Mouse (Mus musculus): ENCODE results near the gene Nup188.
A peak's percentile ranks its signal among the peaks of the same experiment; 100 is the strongest.

Gene Nup188

DNA sequence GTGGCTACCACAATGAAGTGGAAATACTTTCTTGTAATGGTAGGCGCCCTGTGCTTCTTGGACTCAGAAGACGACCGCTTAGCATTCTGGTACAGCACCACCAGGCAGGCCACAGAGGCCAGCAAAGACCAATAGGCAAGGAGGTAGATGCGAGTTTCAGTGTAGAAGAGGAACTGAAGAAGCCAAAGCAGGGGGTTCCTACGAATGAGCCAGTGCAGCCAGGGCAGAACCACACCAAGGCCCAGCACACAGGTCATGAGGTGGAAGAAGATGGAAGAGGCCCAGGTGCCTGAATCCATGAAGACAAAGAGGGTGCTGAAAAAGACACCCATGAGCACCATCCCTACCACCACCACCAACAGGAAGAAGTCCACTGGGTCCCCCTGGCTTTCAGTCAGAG, 1.2 kb upstream of the Nup188 start:
- DNase-seq (ENCODE audit: low read depth, low spot score) = no peak

DNA sequence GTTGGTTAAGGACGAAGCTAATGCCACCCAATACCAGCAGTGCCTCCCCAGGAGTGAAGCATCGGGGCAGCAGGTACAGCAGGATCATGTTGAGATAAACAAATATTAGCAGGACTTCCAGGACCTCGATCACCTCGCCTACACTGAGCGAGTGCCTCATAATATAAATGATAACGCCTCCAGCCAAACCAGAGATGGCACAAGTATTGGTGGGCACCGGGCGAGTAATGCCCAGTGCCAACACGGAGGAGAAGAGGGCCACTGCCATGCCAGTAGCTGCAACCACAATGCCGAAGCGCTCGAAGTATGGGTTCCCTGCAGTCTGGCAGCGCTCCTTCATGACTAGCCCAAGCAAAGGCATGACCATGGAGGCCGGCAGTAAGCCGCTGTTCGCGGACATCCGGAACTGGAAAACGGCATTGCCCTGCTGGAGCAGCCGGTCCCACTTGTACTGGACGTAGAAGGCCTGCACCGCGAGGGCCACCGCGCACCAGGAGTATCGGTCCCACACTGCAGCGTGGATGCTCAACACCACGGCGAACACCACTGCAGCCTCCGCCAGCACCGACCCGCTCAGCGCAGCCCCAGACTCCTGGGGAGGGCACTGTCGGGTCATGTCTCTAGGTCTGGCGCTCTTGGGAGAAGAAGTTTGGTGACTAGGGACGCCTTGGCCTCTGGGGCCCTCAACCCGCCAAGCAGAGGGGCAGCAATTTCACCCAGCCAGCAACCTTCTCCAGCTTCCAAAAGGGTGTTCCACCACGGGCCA, 598 bp upstream of the Nup188 start:
- no peak for DNase-seq (ENCODE audit: low read depth, low spot score)

DNA sequence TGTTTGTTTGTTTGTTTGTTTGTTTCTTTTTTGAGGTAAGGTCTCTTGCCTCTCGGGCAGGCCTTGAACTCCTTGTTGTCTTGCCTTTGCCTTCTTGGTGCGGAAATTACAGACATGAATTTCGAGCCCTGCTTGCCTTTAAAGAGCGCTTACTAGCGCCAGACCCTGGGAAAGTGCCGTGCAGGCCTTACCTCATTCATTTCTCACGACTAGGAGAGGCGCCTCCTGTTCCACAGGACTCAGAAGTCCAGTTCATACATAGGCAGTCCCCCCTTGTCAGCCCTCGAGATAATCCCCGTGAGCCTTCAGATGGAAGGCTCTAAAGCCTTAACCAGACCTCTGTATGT, 803 bp downstream of the Nup188 start:
- DNase-seq (ENCODE audit: low read depth, low spot score) = peak; percentile 32

DNA sequence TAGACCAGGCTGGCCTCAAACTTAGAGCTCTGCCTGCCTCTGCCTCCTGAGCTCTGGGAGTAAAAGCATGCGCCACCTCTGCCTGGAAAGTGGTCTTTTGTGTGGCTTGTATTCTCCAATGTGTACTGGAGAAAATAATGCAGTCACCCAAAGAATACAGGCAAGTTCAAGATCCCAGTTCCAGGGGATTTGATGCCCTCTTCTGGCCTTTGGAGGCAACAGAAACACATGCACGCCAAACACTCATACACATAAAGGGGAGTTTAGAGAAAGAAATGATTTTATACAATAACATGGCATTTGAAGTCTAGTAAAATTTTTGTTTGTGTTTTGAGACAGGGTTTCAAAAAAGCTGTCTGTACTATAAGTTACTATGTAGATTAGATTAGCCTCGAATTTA, 13.3 kb downstream of the Nup188 start:
- no peak for DNase-seq (ENCODE audit: low read depth, low spot score)

DNA sequence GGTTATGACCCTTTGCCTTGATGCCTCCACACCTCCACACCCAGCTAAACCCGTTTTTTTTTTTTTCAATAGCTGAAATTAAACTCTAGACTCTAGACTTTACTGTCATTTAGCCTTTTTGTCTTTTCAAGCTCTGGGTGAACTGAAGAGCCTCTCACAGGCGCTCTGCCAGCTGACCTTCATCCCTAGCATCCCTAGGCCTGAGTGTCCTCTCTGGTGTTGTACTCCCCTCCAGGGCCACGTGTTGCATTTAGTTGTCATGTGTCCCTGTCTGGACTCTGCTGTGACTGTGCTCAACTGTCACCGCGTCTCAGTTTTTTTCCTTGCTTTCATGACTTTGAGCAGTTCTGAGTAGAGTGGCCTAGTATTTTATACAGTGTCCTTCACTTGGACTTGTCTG, 13.8 kb downstream of the Nup188 start:
- no peak for DNase-seq (ENCODE audit: low read depth, low spot score)

DNA sequence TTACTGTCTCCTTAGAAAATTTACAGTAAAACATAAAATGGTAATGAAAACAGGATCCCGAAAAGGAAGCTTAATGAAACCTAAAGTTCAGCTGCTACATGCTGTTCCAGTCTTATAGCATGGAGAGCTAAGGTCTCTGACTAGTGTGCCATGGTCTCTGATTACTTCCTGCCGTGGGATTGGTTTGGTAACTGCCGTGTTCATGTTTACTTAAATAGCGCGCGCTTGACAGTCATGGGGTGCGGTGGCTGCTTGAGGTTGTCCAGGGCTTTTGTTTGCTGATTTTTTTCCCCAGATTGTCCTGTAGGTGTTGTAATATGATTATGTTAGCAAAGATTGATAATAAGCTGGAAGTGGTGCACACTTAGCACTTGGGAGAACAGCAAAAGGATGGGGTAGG, 19.9 kb downstream of the Nup188 start:
- no peak for DNase-seq (ENCODE audit: low read depth, low spot score)

DNA sequence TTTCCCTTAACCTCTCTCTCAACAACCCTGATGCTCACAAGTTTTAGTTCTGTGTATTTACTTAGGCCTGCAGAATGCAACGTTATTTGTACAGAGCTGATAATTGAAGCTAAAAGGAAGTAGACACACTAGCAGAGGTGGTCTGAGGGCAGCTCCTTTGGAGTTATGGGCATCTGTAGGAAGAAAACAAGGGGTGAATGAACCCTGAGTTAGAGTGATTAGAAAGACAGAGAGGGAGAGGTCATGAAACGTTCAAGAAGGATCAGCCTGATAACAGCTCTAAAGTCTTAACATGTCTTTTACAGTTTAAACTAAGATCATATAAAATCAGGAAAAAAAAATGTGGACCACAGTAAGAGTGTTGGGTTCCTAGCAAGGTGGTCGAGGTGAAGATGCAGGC, 23.2 kb downstream of the Nup188 start:
- no peak for DNase-seq (ENCODE audit: low read depth, low spot score)

DNA sequence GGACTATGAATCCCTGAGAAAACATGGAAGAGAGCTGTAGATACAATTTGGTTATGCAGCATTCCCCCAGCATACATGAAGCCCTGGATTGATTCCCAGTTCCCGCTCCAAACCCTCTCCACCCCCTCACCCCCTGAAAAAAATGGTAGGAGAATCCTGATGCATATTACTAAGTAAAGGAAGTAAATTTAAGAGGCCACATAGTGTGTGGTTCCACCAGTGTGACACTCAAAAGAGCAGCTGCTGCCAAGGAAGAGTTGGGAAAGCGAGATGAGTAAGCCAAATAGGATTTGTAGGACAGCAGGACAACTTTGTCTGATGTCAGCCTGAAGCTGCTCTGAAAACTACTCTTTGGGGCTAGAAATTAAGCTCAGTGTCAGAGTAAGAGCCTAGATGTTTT, 25.3 kb downstream of the Nup188 start:
- DNase-seq (ENCODE audit: low read depth, low spot score) = no peak

DNA sequence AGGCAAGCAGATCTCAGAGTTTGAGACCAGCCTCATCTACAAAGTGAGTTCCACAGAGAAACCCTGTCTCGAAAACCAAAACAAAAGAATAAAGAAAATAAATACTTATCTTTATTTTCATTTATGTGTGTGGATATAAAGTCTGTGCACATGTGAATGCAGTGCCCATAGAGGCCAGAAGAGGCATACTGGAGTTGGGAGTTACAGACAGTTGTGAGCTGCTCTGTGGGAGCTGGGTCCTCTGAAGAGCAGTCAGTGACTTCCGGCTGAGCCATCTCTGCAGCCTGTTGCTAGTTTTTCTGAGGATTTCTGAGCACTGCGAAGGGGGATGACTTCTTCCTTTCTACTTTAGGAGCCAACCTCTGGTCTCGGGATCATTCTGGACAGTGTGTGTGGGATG, 29.9 kb downstream of the Nup188 start:
- DNase-seq (ENCODE audit: low read depth, low spot score) = peak; percentile 4

DNA sequence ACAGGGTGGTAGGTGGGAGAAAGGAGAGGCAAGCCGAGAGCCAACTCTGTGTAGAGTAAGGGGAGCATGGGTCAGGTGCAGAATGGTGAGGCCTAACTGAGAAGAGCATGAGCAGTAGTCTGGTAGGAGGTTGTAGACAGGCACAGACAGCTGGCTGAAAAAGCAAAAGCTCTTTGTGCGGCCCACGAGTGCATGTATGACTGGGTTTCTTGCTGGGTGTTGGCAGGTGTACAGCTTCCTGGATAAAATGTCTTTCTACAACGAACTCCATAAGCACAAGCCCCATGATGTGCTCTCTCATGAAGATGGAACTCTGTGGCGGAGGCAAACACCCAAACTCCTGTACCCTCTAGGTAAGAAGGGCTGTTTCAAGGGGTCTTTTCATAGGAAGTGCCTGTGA, 30.8 kb downstream of the Nup188 start:
- DNase-seq (ENCODE audit: low read depth, low spot score) = no peak

DNA sequence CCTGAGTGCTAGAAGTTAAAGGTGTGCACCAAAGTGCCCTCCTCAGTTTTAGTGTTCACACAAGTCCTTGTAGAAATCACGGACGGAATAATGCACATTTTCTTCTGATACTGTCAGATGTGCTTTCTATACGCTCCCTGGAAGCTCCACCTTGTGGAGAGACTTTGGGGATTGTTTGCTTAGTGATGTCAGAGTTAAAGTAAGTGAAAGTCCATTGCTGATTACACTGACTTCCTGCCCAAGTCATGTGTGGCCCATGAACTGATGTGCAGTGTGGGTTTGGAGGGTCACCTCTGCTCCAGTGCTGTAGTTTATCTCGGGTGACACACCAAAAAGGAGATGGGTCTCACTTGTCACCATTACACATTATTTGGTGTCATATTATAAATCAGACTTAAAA, 33.1 kb downstream of the Nup188 start:
- DNase-seq (ENCODE audit: low read depth, low spot score) = no peak

DNA sequence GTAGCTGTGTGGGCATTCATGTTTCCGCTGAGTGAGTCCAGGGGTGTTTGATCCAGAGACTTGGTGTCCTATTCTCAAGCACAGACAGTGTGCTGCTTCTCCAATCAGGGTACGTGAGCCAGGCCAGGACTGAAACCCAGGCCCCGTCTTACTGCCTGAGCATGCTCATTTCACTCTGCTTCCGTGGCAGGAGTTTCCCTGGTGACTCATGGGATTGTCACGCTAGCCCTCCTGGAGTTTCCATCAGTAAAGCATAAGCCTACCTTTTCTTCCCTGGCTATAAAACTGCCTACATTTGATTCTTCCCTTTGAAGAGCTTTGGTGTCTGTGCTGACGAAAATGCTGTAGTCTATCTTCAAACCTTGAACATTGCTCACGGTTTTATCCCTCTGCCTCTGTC, 36.9 kb downstream of the Nup188 start:
- DNase-seq (ENCODE audit: low read depth, low spot score) = no peak

DNA sequence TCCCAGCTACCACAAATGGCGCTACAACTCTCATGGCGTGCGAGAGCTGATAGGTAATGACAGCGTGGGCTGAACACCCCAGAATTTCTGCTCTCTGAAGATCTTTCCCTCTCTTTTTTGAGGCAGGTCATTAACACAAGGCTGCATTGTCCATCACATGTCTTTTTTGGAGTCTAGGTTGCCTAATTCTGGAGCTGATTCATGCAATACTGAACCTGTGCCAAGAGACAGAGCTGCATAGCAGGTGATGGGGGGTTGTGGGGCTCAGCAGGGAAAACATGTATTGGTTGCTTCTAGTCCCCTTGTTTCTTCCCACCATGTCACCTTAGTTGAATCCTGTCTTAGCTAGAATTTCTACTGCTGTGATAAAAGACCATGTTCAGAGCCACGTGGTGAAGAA, 39.1 kb downstream of the Nup188 start:
- DNase-seq (ENCODE audit: low read depth, low spot score) = no peak

DNA sequence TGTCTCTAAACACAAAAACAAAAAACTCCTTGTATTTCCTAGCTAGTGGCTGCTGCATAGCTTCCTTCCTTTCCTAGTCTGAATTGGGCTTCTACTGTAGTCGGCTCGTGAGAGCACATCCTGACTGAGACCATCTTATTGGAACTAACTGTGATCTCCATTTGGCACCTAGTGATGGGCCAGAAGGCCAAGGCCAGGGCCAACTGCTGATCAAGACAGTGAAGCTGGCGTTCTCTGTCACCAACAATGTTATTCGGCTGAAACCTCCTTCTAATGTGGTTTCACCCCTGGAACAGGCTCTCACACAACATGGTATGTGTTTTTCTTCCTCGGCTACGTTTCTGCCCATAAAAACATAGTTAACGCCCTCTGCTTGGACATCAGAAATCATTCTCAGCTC, 41.1 kb downstream of the Nup188 start:
- no peak for DNase-seq (ENCODE audit: low read depth, low spot score)

DNA sequence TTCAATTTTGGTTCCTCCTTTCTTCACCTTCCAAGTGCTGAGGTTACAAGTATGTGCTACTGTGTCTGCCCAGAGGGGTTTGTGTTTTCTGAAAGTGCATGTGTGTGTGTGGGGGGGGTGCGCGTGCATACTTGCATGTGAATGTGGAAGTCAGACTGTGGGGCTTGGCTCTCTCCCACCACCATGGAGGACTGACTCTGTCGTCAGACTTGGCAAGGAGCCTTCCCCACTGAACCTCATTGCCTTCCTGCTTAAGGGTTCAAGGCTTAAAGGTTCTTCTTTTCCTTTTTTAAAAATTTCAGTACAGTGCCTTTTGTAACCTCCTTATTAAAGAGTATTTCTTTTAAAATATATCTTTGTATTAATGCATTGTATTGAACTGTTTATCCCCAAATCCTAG, 42.6 kb downstream of the Nup188 start:
- no peak for DNase-seq (ENCODE audit: low read depth, low spot score)

DNA sequence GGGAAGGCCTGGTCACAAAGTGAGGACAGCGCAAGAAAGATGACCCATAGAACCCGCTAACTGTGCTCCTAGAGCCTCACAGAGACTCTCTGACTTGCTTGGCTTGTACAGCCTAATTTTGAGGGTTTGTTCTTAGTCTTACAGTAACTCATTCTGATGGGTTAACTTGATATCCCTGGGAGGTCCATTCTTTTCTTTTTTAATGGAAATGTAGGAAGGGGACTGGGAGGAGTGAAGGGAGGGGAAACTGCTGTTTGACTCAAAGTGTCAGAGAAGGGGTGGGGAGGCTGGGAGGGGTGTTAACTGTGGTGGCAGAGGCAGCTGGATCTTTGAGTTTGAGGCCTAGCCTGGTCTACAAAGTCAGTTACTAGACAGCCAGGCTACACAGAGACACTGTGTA, 49.1 kb downstream of the Nup188 start:
- no peak for DNase-seq (ENCODE audit: low read depth, low spot score)

DNA sequence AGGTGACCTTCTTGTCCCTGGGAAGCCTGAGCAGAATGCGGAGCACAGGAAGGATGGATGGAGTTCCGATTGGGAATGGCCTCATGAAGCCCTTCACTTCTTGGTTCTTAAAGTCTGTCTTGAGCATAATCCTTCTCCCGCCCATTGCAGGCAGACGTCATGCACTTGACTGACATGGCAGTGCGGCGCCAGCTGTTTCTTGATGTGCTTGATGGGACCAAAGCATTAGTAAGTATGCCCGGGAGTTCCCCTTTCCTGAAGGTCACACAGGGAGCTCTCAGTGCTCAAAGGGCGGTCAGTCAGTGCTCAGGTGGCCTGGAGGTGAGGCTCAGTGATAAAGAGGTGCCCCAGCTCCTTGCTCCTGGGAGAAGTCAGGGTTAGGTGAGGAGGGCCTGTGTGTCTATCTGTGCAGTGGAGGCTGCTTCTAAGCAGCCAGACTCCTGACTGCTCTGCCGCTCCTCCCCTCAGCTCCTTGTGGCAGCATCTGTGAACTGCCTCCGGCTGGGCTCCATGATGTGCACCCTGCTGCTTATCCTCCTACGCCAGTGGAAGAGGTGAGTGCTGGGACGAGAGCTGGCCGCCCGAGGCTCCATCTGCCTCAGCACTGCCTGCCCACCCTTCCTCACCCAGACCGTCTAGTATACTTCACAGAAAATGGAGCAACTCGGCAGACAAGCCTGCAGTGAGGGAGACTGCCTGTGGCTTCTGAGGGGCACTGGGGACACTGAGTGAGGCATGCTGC, 50.1 kb downstream of the Nup188 start:
- DNase-seq (ENCODE audit: low read depth, low spot score) = no peak

DNA sequence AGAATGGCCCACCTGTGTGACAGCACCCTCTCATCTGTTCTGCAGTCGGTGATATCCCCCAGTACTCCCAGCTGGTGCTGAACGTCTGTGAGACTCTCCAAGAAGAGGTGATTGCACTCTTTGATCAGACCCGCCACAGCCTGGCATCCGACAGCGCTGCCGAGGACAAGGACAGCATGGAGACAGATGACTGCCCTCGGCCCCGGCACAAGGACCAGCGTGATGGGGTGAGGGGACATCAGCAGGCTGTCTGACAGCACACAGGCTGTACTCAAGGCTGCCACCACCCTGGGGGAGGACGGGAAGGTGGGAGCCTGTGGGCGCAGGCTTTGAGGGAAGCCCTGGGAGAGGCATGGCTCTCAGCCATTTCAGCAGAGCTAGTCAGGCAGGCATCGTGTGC, 51.0 kb downstream of the Nup188 start:
- no peak for DNase-seq (ENCODE audit: low read depth, low spot score)

DNA sequence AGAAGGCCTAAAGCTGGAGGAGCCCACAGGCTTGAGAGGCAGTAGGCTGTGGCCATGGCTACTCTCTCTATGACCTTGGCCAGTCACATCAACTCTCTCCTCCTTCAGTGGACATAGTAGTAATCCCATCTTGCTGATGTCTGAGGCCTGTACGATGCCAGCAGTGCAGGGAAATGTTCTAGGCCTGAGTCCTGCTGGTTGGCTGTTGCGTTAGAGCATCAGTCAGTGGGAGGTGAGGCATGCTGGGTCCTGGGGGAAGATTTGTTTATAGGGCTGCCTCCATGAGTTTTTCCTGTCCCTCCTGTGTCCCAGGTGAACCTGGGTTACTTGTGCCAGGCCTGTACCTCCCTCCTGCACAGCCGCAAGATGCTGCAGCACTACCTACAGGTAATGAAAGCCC, 55.9 kb downstream of the Nup188 start:
- no peak for DNase-seq (ENCODE audit: low read depth, low spot score)

DNA sequence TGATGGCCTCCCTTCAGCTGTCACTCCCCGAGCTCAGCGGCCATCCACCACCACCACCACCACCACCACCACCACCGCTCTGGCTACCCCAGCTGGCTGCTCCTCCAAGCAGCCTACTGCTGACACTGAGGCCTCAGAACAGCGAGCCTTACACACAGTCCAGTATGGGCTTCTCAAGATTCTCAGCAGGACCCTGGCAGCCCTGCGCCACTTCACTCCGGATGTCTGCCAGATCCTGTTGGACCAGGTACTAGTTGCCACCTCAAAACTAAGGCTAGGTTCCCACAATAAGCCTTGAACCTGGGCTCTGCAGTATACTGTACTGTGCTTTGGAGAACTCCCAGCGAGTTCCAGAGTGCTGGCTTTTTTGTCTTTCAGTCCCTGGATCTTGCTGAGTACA, 56.3 kb downstream of the Nup188 start:
- no peak for DNase-seq (ENCODE audit: low read depth, low spot score)

DNA sequence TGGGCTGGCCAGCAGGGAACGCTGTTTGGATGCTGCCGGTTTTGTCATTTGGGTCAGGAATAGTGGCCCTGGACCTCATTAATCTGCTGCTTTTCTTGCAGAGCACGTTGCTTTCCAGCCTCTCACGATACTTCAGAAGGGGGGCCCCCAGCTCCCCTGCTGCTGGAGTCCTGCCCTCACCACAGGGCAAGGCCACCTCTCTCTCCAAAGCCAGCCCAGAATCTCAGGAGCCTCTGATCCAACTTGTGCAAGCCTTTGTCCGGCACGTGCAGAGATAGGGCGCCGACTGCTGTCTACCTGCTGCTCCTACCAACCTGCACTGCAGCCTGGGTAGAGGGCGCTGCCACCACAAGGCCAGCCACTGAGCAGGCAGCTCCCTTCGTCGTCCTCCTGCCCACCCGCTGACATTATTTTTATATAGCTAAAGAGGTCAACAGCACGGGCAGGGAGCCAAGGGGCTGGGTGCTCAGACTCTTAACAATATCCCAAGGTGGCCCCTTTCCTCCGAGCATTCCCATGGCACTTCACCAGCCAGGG, 57.5 kb downstream of the Nup188 start:
- DNase-seq (ENCODE audit: low read depth, low spot score) = no peak

DNA sequence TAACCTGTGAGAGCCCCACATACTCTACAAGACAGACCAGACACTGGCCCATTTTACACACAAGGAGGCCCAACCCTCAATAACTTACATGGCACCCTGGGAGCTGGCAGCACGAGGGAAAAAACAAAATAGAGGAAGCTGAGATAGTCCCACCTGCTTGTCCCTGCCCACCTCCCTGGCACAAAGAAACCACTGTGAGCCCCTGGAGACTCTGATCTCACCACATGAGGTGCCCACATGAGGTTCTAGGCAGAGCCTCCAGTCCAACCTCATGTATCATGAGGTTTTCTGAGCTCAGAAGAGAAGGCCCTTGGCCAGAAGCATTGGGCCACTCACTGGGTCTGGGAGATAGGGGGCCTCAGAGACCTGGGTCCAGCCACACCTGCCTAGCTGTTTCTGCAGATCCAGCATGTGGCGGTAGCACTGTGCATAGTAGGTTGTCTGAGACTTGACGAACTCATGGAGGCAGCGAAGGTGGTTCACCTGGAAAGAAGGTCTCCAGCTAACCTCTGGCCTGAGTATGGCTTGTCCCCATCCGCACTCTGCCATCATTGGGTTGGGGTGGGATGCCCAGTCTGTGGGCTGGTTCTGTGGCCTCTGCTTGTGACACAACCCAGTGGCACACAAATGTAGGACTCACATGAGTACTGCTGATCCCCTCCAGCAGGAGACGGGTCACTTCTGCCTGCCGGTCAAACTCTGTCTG, 59.9 kb downstream of the Nup188 start:
- no peak for DNase-seq (ENCODE audit: low read depth, low spot score)

DNA sequence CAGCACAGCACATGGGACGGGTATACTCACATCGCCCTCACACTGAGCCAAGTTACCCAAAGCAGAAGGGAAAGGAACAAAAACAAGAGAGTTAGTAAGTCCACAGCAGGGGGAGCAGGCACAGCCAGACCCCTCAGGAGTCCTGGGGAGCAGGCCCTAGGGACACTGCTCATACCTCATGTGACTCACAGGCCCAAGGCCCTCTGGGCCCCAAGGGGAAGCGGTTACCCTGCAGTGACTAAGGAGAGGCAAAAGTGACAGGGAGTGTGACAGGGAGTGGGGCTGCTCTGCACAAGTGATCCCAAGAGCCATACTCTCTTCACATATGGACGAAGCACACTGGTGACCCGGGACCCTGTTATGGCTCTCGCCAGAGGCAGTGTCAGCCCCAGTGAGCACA, 63.0 kb downstream of the Nup188 start:
- DNase-seq (ENCODE audit: low read depth, low spot score) = no peak
